In the genomic region with DNA sequence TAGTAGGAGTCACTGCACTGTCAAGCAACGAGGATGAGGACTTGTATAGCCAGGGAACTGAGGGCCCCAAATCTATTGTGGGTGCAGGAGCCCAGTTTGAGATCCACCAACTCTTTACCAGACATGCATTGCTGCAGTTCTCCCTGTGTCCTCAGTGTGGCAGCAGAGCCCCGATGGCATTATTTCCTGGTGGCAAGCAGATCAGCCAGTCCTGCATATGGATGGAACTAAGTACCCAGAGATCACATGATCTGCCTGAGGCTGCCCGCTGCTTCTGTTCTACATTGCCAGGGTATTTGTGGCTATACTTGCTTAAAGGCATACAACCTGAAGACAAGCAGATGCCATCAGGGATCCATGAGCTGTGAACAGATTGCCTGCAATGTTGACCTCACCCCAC, we compare ENCODE assay signal across 7 mouse cellular contexts. TPM values are rescaled to one million over a fixed set of nuclear protein-coding genes. Genes with fewer than 3 reads are reported as not detected.
DNase-seq lines count a peak whose midpoint lies in the region; TF ChIP-seq lines count a peak whose summit lies in the region.

No protein-coding gene starts in this region.

- H3K4me1 ChIP-seq in ES-E14 (ENCODE audit: control insufficient read depth in 2 of 2, insufficient read depth in 2 of 2, low read length in 2 of 2, poor library complexity in 1 of 2) = no peaks in the 10 kb centered on the region
- no peaks in the 10 kb centered on the region for H3K4me1 ChIP-seq in embryonic facial prominence, embryonic 10.5 days
- peaks cover 16% of the 10 kb centered on the region for H3K4me1 ChIP-seq in megakaryocyte, embryonic 14.5 days

- H3K27ac ChIP-seq in ES-E14 (ENCODE audit: insufficient read depth, low read depth, low read length, poor library complexity, severe bottlenecking) = no peak overlapping the region
- no peak overlapping the region for H3K27ac ChIP-seq in embryonic facial prominence, embryonic 10.5 days (replicated peaks)

- WGBS in embryonic facial prominence, embryonic 10.5 days = 27% methylated on average over 3 of the region's 3 CpGs

- no peak overlapping the region for H3K9ac ChIP-seq in ES-E14 (ENCODE audit: insufficient read depth, low read depth, low read length, poor library complexity, severe bottlenecking)

- peaks cover 17% of the 10 kb centered on the region for H3K36me3 ChIP-seq in ES-E14 (ENCODE audit: control insufficient read depth, insufficient read depth, low read length, poor library complexity, severe bottlenecking)
- peaks cover 58% of the 10 kb centered on the region for H3K36me3 ChIP-seq in embryonic facial prominence, embryonic 10.5 days (replicated peaks)
- H3K36me3 ChIP-seq in megakaryocyte, embryonic 14.5 days (replicated peaks; ENCODE audit: low read length) = peaks cover 57% of the 10 kb centered on the region

- in situ Hi-C loops in ES-E14 (cut with MboI; ENCODE audit: low sequenced_read_pairs in 2 of 2, unreplicated experiment in 2 of 2) = no loop called here

- no peaks in the 10 kb centered on the region for H3K9me3 ChIP-seq in ES-E14 (ENCODE audit: control insufficient read depth, insufficient read depth, low read depth, low read length)
- no peaks in the 10 kb centered on the region for H3K9me3 ChIP-seq in embryonic facial prominence, embryonic 10.5 days
- H3K9me3 ChIP-seq in megakaryocyte, embryonic 14.5 days = no peaks in the 10 kb centered on the region

- intact Hi-C loops in heart, postnatal 36 days (cut with DNase I) = loop anchor here (5.0 kb wide), 2 partner anchors 268 to 318 kb away; partner anchors contain the start of gene Tmem11

- peak; percentile 60 for DNase-seq in ES-E14 (ENCODE audit: low read depth, low spot score)
- peak; percentile 73 for DNase-seq in adrenal gland, postnatal 10 days
- peak; percentile 70 for DNase-seq in embryonic facial prominence, embryonic 10.5 days (ENCODE audit: low spot score)
- DNase-seq in heart, postnatal 36 days = peak; percentile 67 to 75
- DNase-seq in layer of hippocampus, adult 9-11 months = peak; percentile 56
- peak; percentile 41 for DNase-seq in spleen, adult 12 weeks (ENCODE audit: low spot score)

- no peaks in the 10 kb centered on the region for H3K27me3 ChIP-seq in embryonic facial prominence, embryonic 10.5 days (replicated peaks; ENCODE audit: low read depth, poor library complexity, severe bottlenecking)
- no peaks in the 10 kb centered on the region for H3K27me3 ChIP-seq in megakaryocyte, embryonic 14.5 days (replicated peaks)

- no peak overlapping the region for H3K4me3 ChIP-seq in ES-E14 (ENCODE audit: insufficient read depth in 1 of 2, low read depth in 1 of 2, low read length in 2 of 2, poor library complexity in 1 of 2, severe bottlenecking in 1 of 2)
- H3K4me3 ChIP-seq in embryonic facial prominence, embryonic 10.5 days = no peak overlapping the region
- H3K4me3 ChIP-seq in megakaryocyte, embryonic 14.5 days (replicated peaks) = peak overlapping the region; percentile 7

TF ChIP-seq in ES-E14, 5 proteins besides CTCF, POLR2A, EP300 and RAD21:
- 0 out of 2 replicates have a peak, but pooled peaks have one; percentile 42 for TF ChIP-seq ZC3H11A (IDR thresholded peaks at IDR 0.05; ENCODE audit: borderline replicate concordance, low read depth, low read length)
- TF ChIP-seq MAFK (IDR thresholded peaks at IDR 0.05; ENCODE audit: insufficient read depth, low read depth, low read length) = no peak
- no peak for TF ChIP-seq CHD2 (IDR thresholded peaks at IDR 0.05; ENCODE audit: low read depth, low read length)
- no peak for TF ChIP-seq ZNF384 (IDR thresholded peaks at IDR 0.05; ENCODE audit: low read depth, low read length)
- TF ChIP-seq HCFC1 (IDR thresholded peaks at IDR 0.05; ENCODE audit: borderline replicate concordance, insufficient read depth, low read length) = no peak

RNA-seq across cellular contexts. Expression of gene Alkbh5, which starts 23.2 kb away (rescaled TPM):
- 23.4 and 27.6 TPM in 2 replicates for total RNA-seq in ES-E14 (2012; rRNA removed)
- 10 to 100 TPM; 68.6 to 72.6 TPM for total RNA-seq in adrenal gland, postnatal 10 days (2021)
- polyA plus RNA-seq in embryonic facial prominence, embryonic 10.5 days (2016; fragmentation: Nextera tagmentation; extraction: Ambion mirVana) = 39.1 and 40.1 TPM in 2 replicates
- total RNA-seq in heart, postnatal 36 days (2021) = 10 to 100 TPM; 78.2 to 82.4 TPM
- 10.9 and 18.5 TPM in 2 replicates for polyA plus RNA-seq in megakaryocyte, embryonic 14.5 days (2012; ENCODE audit: insufficient read depth, low replicate concordance)
